Mouse (Mus musculus) spleen, adult 2 months (tissue): ENCODE measurements around the gene Tcf3. TPM values are rescaled to one million over a fixed set of nuclear protein-coding genes. Genes with fewer than 3 reads are reported as not detected.

Experiments used
- DNase-seq, 2 experiments: peaks; one replicate each; pipeline versions ENCODE4 v3.0.0 to v3.0.0-alpha.2; 2012 to 2021; ENCODE audit warnings: low spot score in 2 of 2, low read depth in 1 of 2
- H3K27ac ChIP-seq: fragments of 200-500 bp; 2 replicates; pipeline ENCODE4 v1.5.1; 2012; ENCODE audit warnings: low read length, inconsistent platforms; ENCODE audit not compliant: insufficient read depth
- H3K27me3 ChIP-seq: fragments of 200-500 bp; 2 replicates; pipeline ENCODE4 v1.6.1; 2012; ENCODE audit warnings: mild to moderate bottlenecking, moderate library complexity, low read length, inconsistent platforms; ENCODE audit not compliant: control insufficient read depth, insufficient read depth
- H3K36me3 ChIP-seq: fragments of 200-500 bp; 2 replicates; pipeline ENCODE4 v1.6.1; 2012; ENCODE audit warnings: mild to moderate bottlenecking, low read length, inconsistent platforms; ENCODE audit not compliant: control insufficient read depth, insufficient read depth
- H3K4me1 ChIP-seq: fragments of 200-500 bp; 2 replicates; pipeline ENCODE4 v1.6.1; 2011; ENCODE audit warnings: inconsistent platforms; ENCODE audit not compliant: control insufficient read depth, insufficient read depth, insufficient read length
- H3K4me3 ChIP-seq: fragments of 200-500 bp; 2 replicates; pipeline ENCODE4 v1.5.1; 2011; ENCODE audit warnings: mild to moderate bottlenecking, inconsistent platforms; ENCODE audit not compliant: insufficient read depth, insufficient read length; ENCODE audit errors: extremely low read depth
- CTCF ChIP-seq: fragments of 200-500 bp; IDR thresholded peaks from 2 replicates; pipeline ENCODE4 v1.5.1; 2011; ENCODE audit warnings: mild to moderate bottlenecking, inconsistent platforms; ENCODE audit not compliant: insufficient read depth, insufficient read length, insufficient replicate concordance; ENCODE audit errors: extremely low read depth
- POLR2A ChIP-seq: fragments of 200-500 bp; IDR thresholded peaks from 2 replicates; pipeline ENCODE4 v1.6.1; 2011; ENCODE audit warnings: low read depth, low read length, inconsistent platforms
- WGBS: fragments of 180-500 bp; shearing (Covaris S2); methylation state at CpG from one replicate; pipeline ENCODE4 v1.1.7; 2018; 5-methylcytosine and 5-hydroxymethylcytosine counted together
- polyA plus RNA-seq: library from polyadenylated mRNA; depleted of rRNA; stranded (reverse); fragments of >200 nt; gene quantifications from 2 replicates; pipeline ENCODE4 v1.2.3, GENCODE M21; 2012

The Tcf3 gene
- polyA plus RNA-seq, 1 experiment, result 173 TPM

GRCm38 (mm10) chr10:80415566-80415965 lies 17.9 kb downstream of the Tcf3 start:
- Histone ChIP-seq H3K36me3 (peaks cover 89% of the 10 kb centered on the region), H3K4me3 (no peak overlapping the region)
- 96% methylated on average over 7 of the region's 7 CpGs for WGBS

GRCm38 (mm10) chr10:80412656-80413541 lies 20.5 kb downstream of the Tcf3 start:
- no peaks in the 10 kb centered on the region for H3K4me1 ChIP-seq
- no peak for DNase-seq
- no peak overlapping the region for H3K27ac ChIP-seq
- WGBS, result 91% methylated on average over 44 of the region's 44 CpGs
- H3K4me3 ChIP-seq, result no peak overlapping the region
- no peaks in the 10 kb centered on the region for H3K27me3 ChIP-seq
- peaks cover 73% of the 10 kb centered on the region for H3K36me3 ChIP-seq
- no peak for TF ChIP-seq CTCF
- no peak for TF ChIP-seq POLR2A

More at GRCm38 (mm10) chr10:80415566-80415965, 17.9 kb downstream of the Tcf3 start:
- TF ChIP-seq POLR2A, result no peak
- no peak for TF ChIP-seq CTCF
- Histone ChIP-seq H3K27me3 (no peaks in the 10 kb centered on the region), H3K27ac (no peak overlapping the region), H3K4me1 (no peaks in the 10 kb centered on the region)
- no peak for DNase-seq

GRCm38 (mm10) chr10:80407924-80408323 lies 25.5 kb downstream of the Tcf3 start:
- TF ChIP-seq CTCF, result no peak
- TF ChIP-seq POLR2A, result no peak
- WGBS, result 38% methylated on average over 4 of the region's 4 CpGs
- Histone ChIP-seq H3K4me3 (no peak overlapping the region), H3K36me3 (peaks cover 30% of the 10 kb centered on the region), H3K27me3 (no peaks in the 10 kb centered on the region), H3K4me1 (peaks cover 5% of the 10 kb centered on the region; the same call in 1 of the 2 replicates), H3K27ac (no peak overlapping the region)
- DNase-seq, result no peak

GRCm38 (mm10) chr10:80406684-80407501 lies 26.6 kb downstream of the Tcf3 start, which contains the start of gene Uqcr11:
Uqcr11 (minus strand) TSS chr10:80406830.
- WGBS, result under 1% methylated on average over 27 of the region's 27 CpGs
- H3K36me3 ChIP-seq, result peaks cover 25% of the 10 kb centered on the region
- peak within 1 kb of the TSS; percentile 72 for H3K4me3 ChIP-seq

GRCm38 (mm10) chr10:80405481-80406173 lies 27.8 kb downstream of the Tcf3 start:
- Histone ChIP-seq H3K4me3 (peak overlapping the region; percentile 72), H3K27me3 (no peaks in the 10 kb centered on the region), H3K27ac (no peak overlapping the region), H3K4me1 (peaks cover 6% of the 10 kb centered on the region; the same call in 1 of the 2 replicates), H3K36me3 (peaks cover 14% of the 10 kb centered on the region)
- TF ChIP-seq CTCF (peak; percentile 25; the same call in 1 of the 2 replicates), POLR2A (no peak)
- WGBS, result 44% methylated on average over 10 of the region's 10 CpGs
- no peak for DNase-seq

More at GRCm38 (mm10) chr10:80406684-80407501, 26.6 kb downstream of the Tcf3 start, which contains the start of gene Uqcr11:
- TF ChIP-seq CTCF, result no peak
- peak; percentile 48; the same call in 1 of the 2 replicates for TF ChIP-seq POLR2A
- Histone ChIP-seq H3K27me3 (no peaks in the 10 kb centered on the region), H3K4me1 (peaks cover 5% of the 10 kb centered on the region; the same call in 1 of the 2 replicates), H3K27ac (peak within 1 kb of the TSS; percentile 59)
- DNase-seq, result peak; percentile 76 to 89
